Mouse (Mus musculus) kidney, adult 2 months (tissue): ENCODE results near the gene Syne3.

ENCODE experiments used
- CTCF ChIP-seq: fragments of 200-500 bp; conservative IDR thresholded peaks from 2 replicates; pipeline ENCODE4 v1.5.1; 2011; ENCODE audit warnings: low read depth, mild to moderate bottlenecking, control low read depth, low read length, moderate library complexity, mixed read lengths; ENCODE audit not compliant: insufficient read depth, insufficient read length
- POLR2A ChIP-seq: fragments of 200-500 bp; IDR thresholded peaks from one replicate; pipeline ENCODE4 v1.6.1; 2011; ENCODE audit warnings: low read depth, low read length, control low read depth

DNA sequence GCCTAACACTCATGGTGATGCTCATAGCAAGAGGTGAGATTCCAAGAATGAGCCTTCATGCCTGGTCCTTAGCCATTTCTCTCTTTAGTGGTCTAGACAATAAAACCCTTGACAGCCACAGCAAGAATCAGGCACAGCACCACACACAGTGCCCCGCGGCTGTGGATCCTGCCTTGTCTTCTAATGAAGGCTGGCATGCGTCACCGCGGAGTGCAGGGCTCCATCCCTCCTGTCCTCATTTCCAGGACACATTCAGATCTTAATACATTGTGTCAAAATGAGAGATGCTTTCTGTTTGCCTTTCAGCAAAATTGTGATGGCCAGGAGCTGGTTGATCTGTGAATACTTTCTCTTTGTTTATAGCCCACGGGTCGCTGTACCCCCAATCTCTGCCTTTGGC lies 88.5 kb downstream of the Syne3 start:
- TF ChIP-seq CTCF: no peak
- TF ChIP-seq POLR2A: no peak
